Mouse (Mus musculus) kidney, adult 11 months (tissue): ENCODE results near the gene Crtc3.

Source experiments
- DNase-seq: peaks from one replicate; pipeline ENCODE4 v3.0.0; 2022

Gene Crtc3

GRCm38 (mm10) chr7:80638460-80638859 lies 50.2 kb downstream of the Crtc3 start:
- no peak for DNase-seq

GRCm38 (mm10) chr7:80636953-80637800 lies 51.5 kb downstream of the Crtc3 start:
- DNase-seq: no peak

DNA sequence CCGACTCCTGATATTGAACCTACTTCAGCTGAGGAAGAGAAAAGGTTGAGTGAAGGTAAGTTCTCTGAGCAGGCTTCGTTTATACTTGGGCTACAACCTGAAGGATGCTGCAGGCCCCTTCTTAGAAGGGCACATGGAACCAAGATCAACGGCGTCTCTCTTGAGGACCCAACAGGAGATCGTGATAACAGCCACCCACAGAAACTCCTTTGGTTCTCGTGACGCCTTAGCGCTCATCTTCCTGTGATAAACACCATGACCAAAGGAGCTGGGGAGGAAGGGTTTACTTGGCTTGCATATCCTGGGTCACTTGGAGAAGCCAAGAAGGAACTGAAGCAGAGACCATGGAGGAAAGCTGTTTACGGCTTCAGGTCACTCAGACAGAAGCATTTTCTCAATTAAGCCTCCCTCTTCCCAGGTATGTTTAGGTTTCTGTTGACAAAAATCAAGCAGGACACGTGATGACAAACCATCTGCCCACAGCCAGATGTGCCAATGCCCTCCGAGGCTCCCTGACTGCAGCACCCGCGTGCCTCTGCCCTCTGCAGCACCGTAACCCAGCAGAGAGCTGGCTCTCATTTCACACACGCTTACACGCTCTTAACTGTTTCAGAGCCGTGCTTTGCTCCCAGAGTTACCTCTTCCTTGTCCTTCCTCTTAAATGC lies 52.3 kb downstream of the Crtc3 start:
- no peak for DNase-seq

- no peak for DNase-seq
These were observed 52.8 kb downstream of the Crtc3 start for GRCm38 (mm10) chr7:80635866-80636265.

GRCm38 (mm10) chr7:80634741-80635140 lies 53.9 kb downstream of the Crtc3 start:
- DNase-seq: no peak

GRCm38 (mm10) chr7:80633635-80634034 lies 55.0 kb downstream of the Crtc3 start:
- no peak for DNase-seq

DNA sequence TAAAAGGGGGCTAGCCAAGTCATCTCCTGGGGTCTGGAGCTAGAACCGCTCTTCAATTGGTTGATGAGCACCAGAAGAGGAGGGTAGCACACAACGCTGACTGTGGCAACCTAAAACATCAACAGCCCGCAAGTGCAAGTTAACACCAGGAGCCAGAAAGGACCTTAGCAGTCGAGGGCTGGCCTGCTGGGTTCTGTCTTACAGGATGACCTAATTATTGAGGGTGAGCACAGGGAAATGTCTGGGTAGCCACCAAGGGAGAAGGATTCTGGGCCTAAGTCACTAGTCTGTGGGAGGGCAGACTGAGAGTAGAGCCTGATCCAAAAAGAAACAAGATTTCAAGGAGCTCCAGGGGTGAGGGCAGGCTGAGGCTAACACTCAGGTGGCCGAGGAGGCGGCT lies 56.7 kb downstream of the Crtc3 start:
- no peak for DNase-seq

- DNase-seq: no peak
These were observed 57.3 kb downstream of the Crtc3 start for GRCm38 (mm10) chr7:80631405-80631804.

GRCm38 (mm10) chr7:80629369-80629768 lies 59.3 kb downstream of the Crtc3 start:
- peak; percentile 27 for DNase-seq

- DNase-seq: peak; percentile 62
These were observed 59.9 kb downstream of the Crtc3 start for GRCm38 (mm10) chr7:80628708-80629183.

DNA sequence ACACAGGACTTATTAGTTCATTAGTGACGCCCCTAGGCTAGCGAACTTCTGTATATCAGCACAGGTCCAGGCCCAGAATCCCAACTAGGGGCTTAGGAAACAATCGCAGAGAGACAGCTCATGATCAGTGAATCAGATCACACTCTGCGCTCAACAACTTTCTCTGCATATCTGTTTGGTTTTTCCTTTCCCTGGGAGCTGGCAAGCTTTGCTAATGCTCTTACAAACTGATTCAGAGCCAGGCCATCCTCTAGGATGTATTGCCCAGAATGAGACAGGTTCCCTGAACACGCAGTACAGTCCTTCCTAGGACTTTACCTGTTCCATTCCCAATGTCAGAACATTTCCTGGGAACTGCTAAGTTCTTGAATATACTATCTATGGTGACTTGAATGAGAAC lies 61.7 kb downstream of the Crtc3 start:
- no peak for DNase-seq

GRCm38 (mm10) chr7:80625841-80626240 lies 62.8 kb downstream of the Crtc3 start:
- no peak for DNase-seq

DNA sequence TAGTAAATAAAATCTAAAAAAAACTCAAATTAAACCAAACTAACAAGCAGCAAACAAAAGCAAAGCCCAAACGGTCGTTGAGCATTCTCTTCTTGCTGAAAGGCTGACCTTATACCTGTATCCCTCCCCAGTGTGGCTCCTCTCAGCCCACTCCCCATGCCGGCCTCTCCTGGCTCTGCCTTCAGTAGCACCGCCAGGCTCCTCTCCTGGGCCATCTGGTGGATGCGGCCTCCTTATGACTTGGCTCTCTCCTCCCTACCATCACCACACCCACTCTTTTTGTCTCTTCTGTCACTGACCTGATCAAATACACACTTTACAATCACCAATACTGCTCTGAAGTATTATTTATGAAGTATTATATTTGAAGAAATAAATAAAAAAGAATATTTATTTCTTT lies 65.4 kb downstream of the Crtc3 start:
- no peak for DNase-seq

DNA sequence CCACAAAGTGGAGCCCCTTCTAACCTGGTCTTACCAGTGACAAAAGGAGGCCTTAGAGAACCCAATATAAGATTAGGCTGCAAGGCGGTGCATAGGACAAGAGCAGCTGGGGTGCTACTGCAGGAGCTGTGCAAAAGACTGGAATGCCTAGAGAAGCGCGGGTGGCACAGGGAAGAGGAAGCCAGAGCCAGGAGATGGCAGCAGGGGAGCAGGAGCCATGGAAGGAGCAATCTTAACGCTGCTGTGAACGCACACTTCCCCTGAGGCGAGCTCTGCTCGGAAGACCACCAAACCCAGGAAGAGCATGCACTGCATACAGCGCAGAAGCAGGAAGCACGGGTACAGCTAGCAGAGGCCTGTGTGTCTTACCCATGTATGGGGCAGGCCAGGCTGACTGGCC lies 72.6 kb downstream of the Crtc3 start:
- no peak for DNase-seq

- DNase-seq: no peak
These were observed 74.6 kb downstream of the Crtc3 start for GRCm38 (mm10) chr7:80614042-80614441.

DNA sequence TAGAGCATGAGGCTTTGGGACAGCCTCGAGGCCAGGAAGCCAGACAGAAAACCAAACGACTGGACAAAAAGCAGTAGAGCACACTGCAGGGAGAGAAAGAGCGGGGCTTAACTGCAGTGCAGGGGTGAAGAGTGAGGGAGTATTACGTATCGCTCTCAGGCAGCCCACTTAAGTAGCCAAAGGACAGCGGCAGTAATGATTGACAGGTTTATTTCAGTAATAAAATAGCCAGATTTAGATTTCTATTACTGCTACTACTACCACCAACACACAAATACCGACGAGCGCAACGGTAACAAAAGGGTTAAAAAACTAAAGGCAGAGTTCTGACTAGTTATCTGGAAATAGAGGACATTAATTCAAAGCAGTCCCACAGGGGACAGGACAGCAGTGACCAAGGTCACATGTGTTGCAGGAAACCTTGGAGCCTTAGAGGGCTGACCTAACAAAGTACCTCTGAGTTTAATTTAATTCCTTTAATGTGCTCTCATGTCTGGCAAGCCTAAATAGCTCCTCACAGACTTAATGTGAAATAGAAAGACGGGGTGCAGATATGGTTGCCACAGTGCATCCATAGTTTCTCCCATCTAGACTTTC lies 76.4 kb downstream of the Crtc3 start:
- no peak for DNase-seq

GRCm38 (mm10) chr7:80611646-80612045 lies 77.0 kb downstream of the Crtc3 start:
- DNase-seq: no peak

- no peak for DNase-seq
These were observed 81.2 kb downstream of the Crtc3 start for GRCm38 (mm10) chr7:80607503-80607902.

DNA sequence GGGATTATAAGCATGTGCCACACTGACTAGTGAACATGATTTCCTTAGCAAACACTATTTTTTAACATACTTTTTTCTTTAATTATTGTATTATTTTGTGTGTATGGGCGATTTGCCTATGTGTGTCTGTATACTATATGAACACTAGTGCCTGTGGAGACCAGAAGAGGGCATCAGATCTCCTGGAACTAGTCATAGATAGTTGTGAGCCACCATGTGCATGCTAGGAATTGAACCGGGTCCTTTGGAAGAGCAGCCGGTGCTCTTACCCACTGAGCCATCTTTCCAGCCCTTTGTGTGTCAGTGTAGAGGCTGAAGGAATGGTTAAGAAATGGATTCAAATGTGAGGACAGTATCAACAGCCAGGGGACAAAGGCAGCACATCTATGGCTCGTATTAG lies 82.2 kb downstream of the Crtc3 start:
- no peak for DNase-seq

- DNase-seq: no peak
These were observed 83.1 kb downstream of the Crtc3 start for GRCm38 (mm10) chr7:80605557-80605930.

DNA sequence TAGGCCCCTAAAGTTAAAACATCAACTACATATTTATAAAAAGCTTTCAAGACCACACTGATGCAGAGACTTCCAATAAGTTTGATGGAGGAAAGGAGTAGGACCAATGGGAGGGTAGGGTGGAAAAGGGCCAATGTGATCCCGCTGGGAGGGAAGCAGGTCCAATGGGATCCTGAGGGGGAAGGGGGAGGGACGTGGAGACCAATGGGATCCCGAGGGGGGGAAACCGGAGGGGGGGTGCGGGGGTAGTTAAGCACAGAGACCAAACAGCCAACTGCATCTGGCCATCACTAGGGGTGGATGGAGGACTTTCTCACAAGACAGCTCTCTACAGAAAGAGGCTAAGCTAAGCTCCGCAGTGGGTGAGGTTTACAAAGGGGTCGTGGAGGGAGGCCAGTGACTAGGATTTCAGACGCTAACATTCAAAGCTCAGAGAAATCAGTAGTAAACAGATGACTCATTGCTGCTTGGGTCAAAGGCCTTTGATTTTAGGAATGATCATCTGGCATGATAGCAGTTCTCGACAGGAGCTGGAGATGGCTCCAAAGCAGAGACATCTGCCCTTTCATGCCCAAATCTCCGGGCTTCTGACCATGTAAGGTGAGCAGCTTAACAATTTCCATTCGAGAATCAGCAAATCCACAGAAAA lies 83.6 kb downstream of the Crtc3 start:
- no peak for DNase-seq

DNA sequence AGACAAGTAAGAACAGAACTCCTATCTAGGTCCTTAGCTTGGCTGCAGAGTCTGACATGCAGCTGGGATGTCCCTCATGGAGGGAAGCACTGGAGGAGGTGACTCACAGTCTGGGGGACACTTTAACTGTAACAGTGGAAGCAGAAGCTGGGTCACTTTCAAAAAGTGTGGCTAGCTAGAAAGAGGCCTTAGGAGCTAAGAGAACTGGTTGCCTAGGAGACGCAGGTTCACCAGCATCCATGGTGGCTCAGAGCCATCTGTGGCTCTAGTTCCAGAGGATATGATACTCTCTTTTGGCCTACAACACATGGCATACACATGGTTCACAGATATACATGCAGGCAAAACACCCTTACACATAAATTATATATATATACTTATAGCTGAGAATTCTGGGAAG lies 86.1 kb downstream of the Crtc3 start:
- DNase-seq: no peak

DNA sequence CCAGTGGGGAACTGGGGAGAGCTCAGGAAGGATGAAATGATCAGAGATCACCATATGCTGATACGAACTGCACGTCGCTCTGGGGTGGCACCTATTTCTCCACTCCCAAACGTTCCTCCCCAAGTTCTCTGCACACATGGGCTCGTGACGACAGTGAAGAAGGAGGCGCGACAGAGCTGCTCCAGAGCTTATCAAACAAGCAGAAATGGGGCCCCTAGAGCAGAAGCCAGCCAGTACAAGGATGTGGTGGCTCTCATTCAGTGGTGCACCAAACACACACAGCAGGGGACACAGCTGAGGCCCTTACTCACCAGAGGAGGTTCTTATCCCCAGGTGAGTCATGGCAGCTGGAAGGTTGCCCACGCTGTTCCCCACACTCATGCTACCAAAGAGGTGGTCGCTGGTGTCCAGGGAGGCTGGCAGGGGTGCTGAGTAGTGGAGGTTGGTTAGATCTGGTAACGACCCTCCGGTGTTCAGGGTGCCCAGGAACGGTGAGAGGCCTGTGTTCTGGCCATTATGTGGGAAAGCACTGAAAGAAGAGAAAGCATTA lies 90.2 kb downstream of the Crtc3 start:
- no peak for DNase-seq
